Mouse (Mus musculus) embryonic facial prominence, embryonic 12.5 days (tissue): ENCODE measurements around the gene Dhrs11. TPM values are rescaled to one million over a fixed set of nuclear protein-coding genes. Genes with fewer than 3 reads are reported as not detected.
"Not testable (repeated sequence)": the region's sequence is repeated elsewhere in the genome, so short reads cannot be mapped to it uniquely, and the experiment has no call there.

Experiments used
- ATAC-seq: fragments of 200-750 bp; cut with Nextera tagmentation; 2 replicates; pipeline ENCODE4 v1.8.0; 2017; ENCODE audit not compliant: insufficient number of reproducible peaks, insufficient read depth, low FRiP score, low TSS enrichment
- H3K27ac ChIP-seq: fragments of 300-500 bp; sonication (generic); 2 replicates; pipeline ENCODE4 v1.5.1; 2016; ENCODE audit warnings: mild to moderate bottlenecking
- H3K27me3 ChIP-seq: fragments of 300-500 bp; sonication (generic); 2 replicates; pipeline ENCODE4 v1.6.1; 2016; ENCODE audit warnings: mild to moderate bottlenecking, moderate library complexity
- H3K36me3 ChIP-seq: fragments of 300-500 bp; sonication (generic); 2 replicates; pipeline ENCODE4 v1.6.1; 2016; ENCODE audit warnings: mild to moderate bottlenecking
- H3K4me1 ChIP-seq: fragments of 300-500 bp; sonication (generic); 2 replicates; pipeline ENCODE4 v1.6.1; 2016
- H3K4me2 ChIP-seq: fragments of 300-500 bp; sonication (generic); replicated peaks from 2 replicates; pipeline ENCODE4 v1.6.1; 2016; ENCODE audit warnings: mild to moderate bottlenecking, moderate library complexity
- H3K4me3 ChIP-seq: fragments of 300-500 bp; sonication (generic); 2 replicates; pipeline ENCODE4 v1.5.1; 2016; ENCODE audit warnings: mild to moderate bottlenecking
- H3K9ac ChIP-seq: fragments of 300-500 bp; sonication (generic); 2 replicates; pipeline ENCODE4 v1.6.1; 2016; ENCODE audit warnings: mild to moderate bottlenecking, moderate library complexity
- H3K9me3 ChIP-seq: fragments of 300-500 bp; sonication (generic); 2 replicates; pipeline ENCODE4 v1.6.1; 2016; ENCODE audit warnings: mild to moderate bottlenecking, moderate library complexity
- WGBS: fragments of 180-500 bp; shearing (Covaris S2); methylation state at CpG from one replicate; pipeline ENCODE4 v1.1.7; 2016; 5-methylcytosine and 5-hydroxymethylcytosine counted together
- polyA plus RNA-seq: library from polyadenylated mRNA; unstranded; fragments of >200 nt; fragmentation: Nextera tagmentation; extraction: Ambion mirVana; gene quantifications from 2 replicates; pipeline ENCODE4 v1.2.1, GENCODE M21; 2016

The Dhrs11 gene
- polyA plus RNA-seq, result 12.3 and 13.5 TPM in 2 replicates

DNA sequence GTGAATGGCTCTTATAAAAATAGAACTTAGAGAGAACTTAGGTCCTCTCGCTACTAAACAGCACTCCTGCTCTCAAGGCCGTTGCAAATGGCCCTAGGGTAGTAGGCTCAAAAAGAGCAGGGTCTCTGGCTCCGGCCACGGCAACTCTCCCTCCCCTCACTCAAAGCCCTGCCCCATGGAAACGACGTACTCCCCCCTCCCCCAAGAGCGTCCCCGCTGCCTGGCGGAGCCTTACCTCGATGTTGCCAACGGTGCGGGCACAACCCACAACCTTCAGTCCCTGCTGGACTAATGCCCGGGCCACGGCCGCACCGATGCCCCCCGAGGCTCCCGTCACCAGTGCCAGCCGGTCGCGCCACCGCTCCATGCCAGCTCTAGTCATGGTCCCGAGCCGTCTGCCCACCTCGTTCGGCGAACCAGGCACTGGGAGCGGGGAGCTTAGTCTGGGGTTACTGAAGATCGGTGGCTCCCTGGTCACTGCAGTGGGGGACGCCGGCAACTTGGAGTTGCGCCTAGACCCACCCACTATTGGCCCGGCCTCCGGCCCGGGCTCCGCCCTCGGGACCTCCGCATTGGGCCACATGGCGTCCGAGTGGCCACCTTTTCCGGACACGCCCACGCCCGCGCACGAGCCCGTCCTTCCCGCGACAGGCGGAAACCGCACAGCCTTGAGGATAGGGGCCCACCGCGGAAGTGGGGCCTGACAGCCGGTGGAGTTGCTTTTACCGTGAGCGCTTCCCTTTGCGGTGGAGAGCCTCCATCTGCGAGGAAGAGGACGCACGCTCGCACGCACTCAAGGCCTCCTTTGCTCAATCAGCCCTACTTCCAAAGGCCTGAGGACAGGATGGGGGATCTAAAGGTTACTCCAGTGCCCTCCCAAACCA lies at the start of gene Dhrs11:
Gene Dhrs11 (minus strand): TSS at position 479 of the 884 bp plus-strand sequence.
- WGBS, result under 1% methylated on average over 62 of the region's 62 CpGs
- peak within 1 kb of the TSS; percentile 74; the same call in 1 of the 2 replicates for H3K27ac ChIP-seq
- ATAC-seq, result peak; percentile 93

DNA sequence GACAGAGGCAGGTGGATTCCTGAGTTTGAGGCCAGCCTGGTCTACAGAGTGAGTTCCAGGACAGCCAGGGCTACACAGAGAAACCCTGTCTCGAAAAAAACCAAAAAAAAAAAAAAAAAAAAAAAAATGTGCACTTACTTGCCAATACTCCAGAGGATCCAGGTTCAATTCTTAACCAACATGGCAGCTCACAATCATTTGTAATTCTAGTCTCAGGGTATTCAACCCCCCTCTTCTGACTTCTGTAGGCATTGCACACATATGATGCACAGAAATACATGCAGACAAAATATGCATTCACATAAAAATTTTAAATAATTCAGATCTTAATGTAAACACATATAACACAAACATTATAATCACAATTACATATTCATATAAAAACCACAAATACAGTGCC lies 47.2 kb upstream of the Dhrs11 start:
- WGBS, result 57% methylated on average over 1 of the region's 1 CpGs
- peaks cover 12% of the 10 kb centered on the region for H3K4me1 ChIP-seq
- not testable (repeated sequence) for H3K4me2 ChIP-seq, H3K9ac ChIP-seq, H3K9me3 ChIP-seq, H3K27ac ChIP-seq, H3K36me3 ChIP-seq, H3K4me3 ChIP-seq, H3K27me3 ChIP-seq, ATAC-seq

More for the DNA sequence above, at the start of gene Dhrs11:
- Histone ChIP-seq H3K4me3 (peak within 1 kb of the TSS; percentile 81), H3K9me3 (no peaks in the 10 kb centered on the region), H3K27me3 (no peaks in the 10 kb centered on the region), H3K4me2 (peak within 1 kb of the TSS; percentile 95), H3K36me3 (peaks cover 31% of the 10 kb centered on the region), H3K9ac (peak within 1 kb of the TSS; percentile 70), H3K4me1 (0 out of 2 replicates have a peak, but pooled peaks cover 5% of the 10 kb centered on the region)

DNA sequence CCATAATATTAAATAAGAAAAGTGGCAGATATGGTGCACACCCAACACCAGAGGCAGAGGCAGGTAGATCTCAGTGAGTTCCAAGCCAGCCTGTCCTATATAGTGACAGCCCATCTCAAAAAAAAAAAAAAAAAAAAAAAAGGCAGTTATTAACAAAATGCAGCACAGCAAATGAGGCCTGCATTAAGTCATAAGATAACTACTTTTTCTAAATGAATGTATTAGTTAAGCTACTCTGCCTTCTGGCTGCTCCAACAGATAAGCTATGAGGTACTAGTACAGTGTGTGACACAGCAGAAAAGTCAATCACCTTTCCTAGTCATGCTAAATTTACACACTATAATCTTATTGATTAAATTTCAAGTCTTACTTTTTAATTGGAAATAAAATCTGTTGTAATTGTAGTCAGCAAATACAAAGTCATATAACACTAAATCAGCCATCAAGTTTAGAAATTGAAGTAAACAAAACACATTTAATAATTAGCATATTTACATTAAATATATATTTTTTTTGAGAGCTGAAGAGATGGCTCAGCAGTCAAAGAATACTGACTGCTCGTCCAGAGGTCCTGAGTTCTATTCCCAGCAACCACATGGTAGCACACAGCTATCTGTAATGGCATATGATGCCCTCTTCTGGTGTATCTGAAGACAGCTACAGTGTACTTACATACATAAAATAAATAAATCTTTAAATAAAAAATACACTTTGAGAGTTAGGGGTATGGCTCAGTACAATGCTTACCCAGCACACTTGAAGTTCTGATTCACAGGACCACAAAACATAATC lies 44.4 kb upstream of the Dhrs11 start:
- H3K27ac ChIP-seq, result no peak overlapping the region
- peaks cover 9% of the 10 kb centered on the region; the same call in 1 of the 2 replicates for H3K4me1 ChIP-seq
- H3K27me3 ChIP-seq, result no peaks in the 10 kb centered on the region
- H3K9me3 ChIP-seq, result no peaks in the 10 kb centered on the region
- H3K36me3 ChIP-seq, result no peaks in the 10 kb centered on the region
- ATAC-seq, result no peak
- no peak overlapping the region for H3K9ac ChIP-seq
- WGBS, result 80% methylated on average over 1 of the region's 1 CpGs
- H3K4me3 ChIP-seq, result no peak overlapping the region
- H3K4me2 ChIP-seq, result no peak overlapping the region

DNA sequence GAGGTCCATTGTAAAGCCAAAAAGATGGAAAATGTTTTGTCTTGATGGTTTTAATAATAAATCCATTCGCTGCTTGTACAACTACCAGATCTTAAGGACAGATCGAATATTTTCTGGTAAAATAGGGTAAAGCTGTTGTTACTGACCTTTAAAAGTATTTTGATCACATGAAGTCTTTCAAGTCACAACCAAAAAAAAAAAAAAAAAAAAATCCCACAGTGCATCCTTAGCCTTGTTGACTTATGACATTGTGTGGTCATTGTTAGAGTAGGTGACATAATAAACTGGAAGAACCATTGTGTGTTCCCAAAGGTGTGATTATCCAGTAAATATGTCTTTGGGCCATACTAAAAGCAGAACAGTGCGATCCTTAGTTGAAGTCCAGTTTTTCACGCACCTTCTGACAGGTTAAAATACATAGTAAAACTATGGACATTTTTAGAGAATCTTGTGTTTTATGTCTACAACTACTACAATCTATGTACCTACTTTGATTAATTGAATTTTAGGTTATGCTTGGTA lies 42.8 kb upstream of the Dhrs11 start:
- no peaks in the 10 kb centered on the region for H3K36me3 ChIP-seq
- H3K9me3 ChIP-seq, result no peaks in the 10 kb centered on the region
- no peak for ATAC-seq
- peak overlapping the region; percentile 94 for H3K27ac ChIP-seq
- peaks cover 16% of the 10 kb centered on the region for H3K4me1 ChIP-seq
- H3K27me3 ChIP-seq, result no peaks in the 10 kb centered on the region
- WGBS, result 73% methylated on average over 4 of the region's 4 CpGs
- peak overlapping the region; percentile 93 for H3K4me3 ChIP-seq
- peak overlapping the region; percentile 72 for H3K4me2 ChIP-seq
- peak overlapping the region; percentile 92 for H3K9ac ChIP-seq

DNA sequence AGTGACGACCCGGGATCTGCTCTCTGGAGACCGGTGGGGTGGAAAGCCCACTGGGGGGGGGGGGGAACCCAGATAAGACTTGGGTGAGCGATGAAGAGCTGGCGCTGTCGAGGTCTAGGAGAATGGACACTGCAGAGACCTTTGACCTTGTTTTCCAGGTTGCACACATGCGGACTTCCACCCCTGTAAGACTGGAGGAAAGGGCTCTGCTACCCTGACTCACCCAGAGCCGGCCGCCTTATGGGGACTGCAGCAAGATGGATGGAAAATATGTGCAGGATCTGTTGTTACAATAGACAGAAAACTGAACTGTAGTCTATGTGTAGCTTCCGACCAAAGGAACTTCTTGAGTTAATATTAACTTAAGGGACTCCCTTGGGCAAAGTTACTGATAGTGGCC lies 42.3 kb upstream of the Dhrs11 start:
- peak overlapping the region; percentile 94 for H3K27ac ChIP-seq
- peak overlapping the region; percentile 72 for H3K4me2 ChIP-seq
- 0 out of 2 replicates have a peak, but pooled peaks have one; percentile 6 for ATAC-seq
- peak overlapping the region; percentile 93 for H3K4me3 ChIP-seq
- WGBS, result under 1% methylated on average over 10 of the region's 10 CpGs
- no peaks in the 10 kb centered on the region for H3K9me3 ChIP-seq
- no peaks in the 10 kb centered on the region for H3K36me3 ChIP-seq
- H3K27me3 ChIP-seq, result no peaks in the 10 kb centered on the region
- H3K9ac ChIP-seq, result peak overlapping the region; percentile 92
- H3K4me1 ChIP-seq, result peaks cover 16% of the 10 kb centered on the region

DNA sequence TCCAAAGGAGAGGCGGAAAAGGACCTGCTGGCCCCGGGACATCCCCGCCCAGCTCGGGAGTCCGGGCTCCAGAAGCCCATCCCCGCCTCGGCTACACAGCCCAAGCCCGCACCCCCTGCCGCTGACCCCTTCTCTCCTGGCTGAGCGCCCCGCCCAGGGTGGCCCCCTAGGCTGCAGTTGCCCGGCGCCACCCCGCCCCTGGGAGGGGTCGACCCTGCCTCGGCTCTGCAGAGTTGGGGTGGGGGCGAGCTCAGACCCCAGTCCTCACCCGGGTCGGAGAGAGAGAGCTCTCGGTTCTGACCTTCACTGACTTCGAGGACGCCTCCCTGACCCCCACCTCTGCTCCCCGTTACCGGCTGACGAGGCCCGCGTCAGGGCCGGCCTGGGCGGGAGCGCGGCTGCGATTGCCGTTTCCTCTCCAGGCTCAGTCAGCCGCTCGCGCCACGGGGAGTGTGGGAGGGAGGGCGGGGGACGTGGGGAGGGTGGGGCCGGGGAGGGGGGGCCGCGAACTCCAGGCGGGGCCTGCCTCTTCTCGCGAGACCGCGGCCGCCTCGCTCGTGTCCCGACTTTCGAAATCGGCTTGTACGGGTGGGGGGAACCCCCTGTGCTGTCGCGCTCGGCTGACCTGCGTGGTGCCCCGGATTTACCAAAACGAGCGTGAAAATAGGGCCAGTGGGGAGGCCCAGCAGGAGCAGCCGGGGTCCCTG lies 41.7 kb upstream of the Dhrs11 start, which contains the start of gene Ggnbp2:
Gene Ggnbp2 (minus strand): TSS at position 481 of the 707 bp plus-strand sequence.
- Histone ChIP-seq H3K27ac (peak within 1 kb of the TSS; percentile 94), H3K4me1 (peaks cover 16% of the 10 kb centered on the region), H3K36me3 (no peaks in the 10 kb centered on the region), H3K9me3 (no peaks in the 10 kb centered on the region), H3K9ac (peak within 1 kb of the TSS; percentile 93), H3K27me3 (no peaks in the 10 kb centered on the region), H3K4me3 (peak within 1 kb of the TSS; percentile 93), H3K4me2 (peak within 1 kb of the TSS; percentile 72)
- ATAC-seq, result peak; percentile 88
- WGBS, result under 1% methylated on average over 45 of the region's 62 CpGs

DNA sequence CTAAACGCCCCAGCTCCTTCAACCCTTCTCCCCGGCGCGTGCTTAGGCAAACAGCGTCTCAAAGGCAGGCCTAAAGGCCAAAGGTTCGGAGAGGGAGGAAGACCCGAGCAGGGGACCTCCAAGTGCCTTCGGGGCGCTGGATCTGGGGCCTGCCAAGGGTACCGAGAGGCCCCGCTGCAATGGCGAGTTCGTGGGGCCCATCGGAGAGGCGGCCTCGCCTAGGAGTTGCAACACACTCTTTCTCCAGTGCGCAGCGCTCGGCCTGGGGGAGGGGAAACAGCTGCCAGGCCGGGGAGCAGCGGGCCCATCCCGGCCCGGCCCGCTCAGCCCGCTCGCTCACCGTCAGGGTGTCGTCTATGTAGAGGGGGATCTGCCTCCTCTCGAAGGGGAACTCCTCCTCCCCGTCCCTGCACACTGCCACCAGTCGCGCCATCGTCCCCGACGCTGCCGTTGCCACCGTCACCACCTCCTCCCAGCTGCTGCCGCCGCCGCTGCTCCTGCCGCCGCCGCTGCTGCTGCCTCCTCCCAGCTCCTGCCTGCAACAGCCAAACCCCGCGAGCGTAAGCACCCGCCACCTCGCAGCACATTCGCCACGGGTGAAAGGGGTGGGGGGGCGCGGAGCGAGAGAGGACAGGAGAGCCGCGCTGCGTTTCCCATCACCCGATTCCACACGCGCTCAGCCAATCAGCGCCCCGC lies 40.9 kb upstream of the Dhrs11 start:
- under 1% methylated on average over 61 of the region's 61 CpGs for WGBS
- peak; percentile 87 for ATAC-seq
- peak overlapping the region; percentile 72 for H3K4me2 ChIP-seq
- H3K27ac ChIP-seq, result peak overlapping the region; percentile 94
- peaks cover 16% of the 10 kb centered on the region for H3K4me1 ChIP-seq
- peak overlapping the region; percentile 93 for H3K4me3 ChIP-seq
- no peaks in the 10 kb centered on the region for H3K27me3 ChIP-seq
- no peaks in the 10 kb centered on the region for H3K9me3 ChIP-seq
- H3K9ac ChIP-seq, result peak overlapping the region; percentile 93
- H3K36me3 ChIP-seq, result no peaks in the 10 kb centered on the region

DNA sequence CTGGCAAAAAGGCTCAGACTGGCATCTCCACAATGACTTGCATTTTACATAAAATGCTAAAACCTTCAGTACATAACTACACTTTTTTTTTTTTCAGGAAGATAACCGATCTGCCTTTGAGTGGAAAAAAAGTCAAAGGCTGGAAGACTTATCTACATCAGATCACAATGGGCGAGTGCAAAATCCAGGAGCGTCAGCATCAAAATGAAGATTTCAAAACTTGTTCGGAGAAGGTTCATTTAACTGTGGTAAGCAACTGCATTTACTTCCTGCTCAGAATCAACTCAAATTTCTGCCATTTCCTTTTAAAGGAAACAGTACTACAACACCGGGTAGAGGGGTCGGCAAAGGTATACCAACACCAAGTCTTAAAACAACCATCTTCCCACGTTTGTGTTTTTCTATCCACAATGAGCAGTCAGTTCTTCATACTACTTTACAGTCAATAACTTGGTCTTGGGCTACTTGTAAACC lies 40.0 kb upstream of the Dhrs11 start:
- Histone ChIP-seq H3K4me1 (peaks cover 16% of the 10 kb centered on the region), H3K4me3 (peak overlapping the region; percentile 93)

DNA sequence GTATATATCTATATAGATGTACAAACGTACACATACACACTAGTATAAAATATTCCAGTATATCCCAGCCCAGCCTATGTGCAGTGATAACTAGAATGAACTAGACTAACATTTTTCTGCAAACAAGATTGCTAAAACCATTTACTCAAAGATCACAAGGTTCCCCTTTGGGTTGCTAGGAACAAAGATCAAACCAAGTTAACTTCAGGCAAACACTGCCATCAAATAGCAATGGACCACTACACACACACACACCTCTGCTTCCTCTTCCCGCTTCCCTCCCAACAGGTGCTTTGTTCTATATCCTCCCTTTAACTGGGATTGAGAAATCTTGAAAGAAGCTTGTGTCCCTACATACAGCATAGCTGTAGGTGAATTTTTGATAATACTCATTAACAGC lies 38.8 kb upstream of the Dhrs11 start:
- H3K27me3 ChIP-seq, result no peaks in the 10 kb centered on the region
- no peak overlapping the region for H3K27ac ChIP-seq
- ATAC-seq, result no peak
- no peak overlapping the region for H3K4me3 ChIP-seq
- WGBS, result 92% methylated on average over 2 of the region's 2 CpGs
- H3K4me2 ChIP-seq, result no peak overlapping the region
- H3K9me3 ChIP-seq, result no peaks in the 10 kb centered on the region
- no peak overlapping the region; the same call in 1 of the 2 replicates for H3K9ac ChIP-seq
- no peaks in the 10 kb centered on the region for H3K36me3 ChIP-seq
- peaks cover 16% of the 10 kb centered on the region for H3K4me1 ChIP-seq

More for the DNA sequence above, 40.0 kb upstream of the Dhrs11 start:
- 14% methylated on average over 7 of the region's 7 CpGs for WGBS
- Histone ChIP-seq H3K27ac (0 out of 2 replicates have a peak overlapping the region, but pooled peaks have one; percentile 94), H3K36me3 (no peaks in the 10 kb centered on the region), H3K27me3 (no peaks in the 10 kb centered on the region), H3K4me2 (peak overlapping the region; percentile 72), H3K9ac (peak overlapping the region; percentile 93), H3K9me3 (no peaks in the 10 kb centered on the region)
- no peak for ATAC-seq

DNA sequence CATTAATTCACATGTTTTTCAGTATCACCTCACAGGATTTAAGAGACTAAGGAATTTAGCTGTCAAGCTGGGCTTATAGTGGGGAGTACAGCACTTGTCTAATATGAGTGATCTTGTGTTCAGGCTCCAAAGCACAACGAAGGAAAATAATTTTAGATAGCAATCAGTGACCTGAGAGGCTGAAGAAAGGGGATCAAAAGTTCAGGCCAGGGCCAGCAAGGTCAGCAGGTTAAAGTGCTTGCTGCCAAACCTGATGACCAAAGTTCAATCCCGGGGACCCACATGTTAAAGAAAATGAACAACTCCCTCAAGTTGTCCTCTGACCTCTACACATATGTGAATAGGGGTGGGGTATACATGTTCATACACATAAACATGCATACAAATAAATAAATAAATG lies 36.5 kb upstream of the Dhrs11 start:
- ATAC-seq, result no peak
- Histone ChIP-seq H3K27me3 (no peaks in the 10 kb centered on the region), H3K36me3 (peaks cover 3% of the 10 kb centered on the region; the same call in 1 of the 2 replicates), H3K4me1 (peaks cover 13% of the 10 kb centered on the region), H3K27ac (no peak overlapping the region), H3K4me3 (no peak overlapping the region), H3K4me2 (no peak overlapping the region), H3K9ac (no peak overlapping the region), H3K9me3 (no peaks in the 10 kb centered on the region)
- WGBS, result 54% methylated on average over 2 of the region's 2 CpGs
